Mouse (Mus musculus) erythroblast, embryonic 14.5 days (primary cell): ENCODE measurements around the gene Pard6b.

Experiments
- GATA1 ChIP-seq: IDR thresholded peaks from 2 replicates; pipeline ENCODE4 v1.6.1; 2012; ENCODE audit warnings: low read length, inconsistent platforms, mixed read lengths
- TAL1 ChIP-seq: IDR thresholded peaks from 3 replicates; pipeline ENCODE4 v1.6.1; 2012; ENCODE audit warnings: low read length, inconsistent platforms, mixed read lengths

GRCm38 (mm10) chr2:168052689-168053088 is 28.1 kb upstream of the Pard6b start:
- no peak for TF ChIP-seq TAL1
- no peak for TF ChIP-seq GATA1
